Mouse (Mus musculus): ENCODE data around the gene Ppp1r1b. TPM values are rescaled to one million over a fixed set of nuclear protein-coding genes. Genes with fewer than 3 reads are reported as not detected.
A peak's percentile ranks its signal among the peaks of the same experiment; 100 is the strongest.
"Not testable (repeated sequence)": the region's sequence is repeated elsewhere in the genome, so short reads cannot be mapped to it uniquely, and the experiment has no call there.

The Ppp1r1b gene
- total RNA-seq, 1 experiment from 2014 or later: 0.63 TPM

DNA sequence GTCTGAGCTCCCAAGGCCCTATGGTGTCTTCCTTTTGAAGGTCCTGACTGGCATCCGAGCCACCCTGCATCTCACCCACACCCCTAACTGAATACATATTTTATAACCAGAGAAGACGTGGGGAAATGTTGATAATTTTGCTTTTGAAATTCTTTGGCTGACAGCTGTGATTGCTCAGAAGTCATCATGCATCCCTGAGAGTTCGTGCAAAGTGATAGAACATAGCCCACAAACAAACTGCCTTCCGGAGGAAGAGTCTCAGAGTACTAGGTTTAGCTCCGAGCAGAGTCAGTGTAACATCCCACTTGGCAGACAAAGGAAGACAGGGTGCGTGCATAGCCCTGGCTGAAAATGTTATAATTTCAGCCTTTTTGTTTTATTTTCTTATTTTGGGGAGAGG is 25.0 kb downstream of the Ppp1r1b start:
- DNase-seq: no peak

DNA sequence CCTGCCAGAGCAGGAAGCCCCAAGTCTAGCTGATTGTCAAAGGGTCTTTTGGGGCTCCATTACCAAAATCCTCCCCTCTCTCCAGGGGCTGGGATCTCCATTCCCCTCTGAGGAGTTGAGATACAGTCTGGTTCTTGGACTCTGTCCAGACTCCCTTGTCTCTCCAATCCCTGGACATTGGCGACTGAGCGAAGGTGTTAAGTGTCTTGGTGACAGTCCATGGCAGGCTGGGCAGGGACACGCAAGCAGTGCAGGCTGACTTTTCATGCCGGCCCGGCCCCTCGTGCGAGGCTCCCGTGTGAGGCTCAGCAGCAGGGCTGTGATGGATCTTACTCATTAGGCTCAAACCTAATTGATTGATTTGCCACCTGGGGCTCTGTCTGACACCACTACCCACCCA is 26.1 kb downstream of the Ppp1r1b start:
- no peak for DNase-seq

DNA sequence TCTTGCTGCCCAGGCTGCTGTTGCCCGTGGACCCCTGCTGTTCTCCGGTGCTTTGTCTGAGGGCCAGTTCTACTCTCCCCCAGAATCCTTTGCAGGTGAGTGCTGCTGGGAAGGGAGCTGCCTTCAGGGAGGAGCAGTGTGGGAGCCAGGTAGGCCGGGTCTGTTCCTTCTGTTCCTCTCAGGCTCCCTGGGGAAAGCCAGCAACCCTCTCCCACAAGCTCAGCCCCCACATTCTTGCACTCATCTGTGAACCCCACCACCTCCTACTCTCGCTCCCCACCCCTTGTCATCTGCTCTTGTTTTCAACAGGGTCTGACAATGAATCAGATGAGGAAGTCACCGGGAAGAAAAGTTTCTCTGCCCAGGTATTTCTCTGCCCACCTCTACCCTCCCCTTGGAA is 28.6 kb downstream of the Ppp1r1b start:
- DNase-seq: no peak

DNA sequence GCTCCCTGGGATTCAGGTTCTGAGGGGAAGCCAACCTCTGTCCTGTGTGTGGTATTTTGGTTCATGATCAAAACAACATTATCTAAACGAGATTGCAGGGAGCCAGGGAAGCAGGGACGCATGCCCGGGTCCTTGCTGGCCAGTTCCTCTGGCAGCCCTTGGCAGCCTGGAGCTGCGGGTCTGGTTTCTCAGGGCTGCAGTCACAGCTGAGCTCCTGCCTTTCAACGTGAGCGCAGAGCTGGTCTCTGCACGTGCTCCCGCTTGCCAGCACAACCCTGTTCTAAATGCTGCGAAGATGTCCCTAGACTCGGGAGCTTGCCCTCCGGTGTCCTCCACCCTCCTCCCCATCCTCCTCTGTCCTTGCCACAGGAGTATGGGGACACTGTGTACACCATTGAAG is 29.6 kb downstream of the Ppp1r1b start:
- DNase-seq: no peak

DNA sequence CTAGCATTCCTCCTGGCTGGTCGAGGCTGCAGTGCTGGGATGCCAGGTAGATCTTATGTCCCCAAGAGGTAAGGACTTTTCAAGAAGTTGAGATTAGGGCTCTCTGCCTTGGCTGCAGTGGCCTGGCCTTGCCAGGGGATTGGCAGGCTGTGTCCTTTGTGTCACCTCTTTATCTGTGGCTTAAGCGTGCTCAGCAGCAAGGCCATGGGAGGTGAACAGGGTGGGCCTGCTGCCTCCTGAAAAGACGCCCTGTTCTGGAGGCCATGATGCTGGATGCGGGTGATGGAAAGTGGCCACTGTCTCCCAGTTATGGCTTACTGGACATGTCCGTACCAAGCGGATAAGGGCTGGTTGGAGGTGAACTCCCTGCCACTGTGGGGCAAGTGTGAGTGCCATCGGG is 31.2 kb downstream of the Ppp1r1b start:
- no peak for DNase-seq

DNA sequence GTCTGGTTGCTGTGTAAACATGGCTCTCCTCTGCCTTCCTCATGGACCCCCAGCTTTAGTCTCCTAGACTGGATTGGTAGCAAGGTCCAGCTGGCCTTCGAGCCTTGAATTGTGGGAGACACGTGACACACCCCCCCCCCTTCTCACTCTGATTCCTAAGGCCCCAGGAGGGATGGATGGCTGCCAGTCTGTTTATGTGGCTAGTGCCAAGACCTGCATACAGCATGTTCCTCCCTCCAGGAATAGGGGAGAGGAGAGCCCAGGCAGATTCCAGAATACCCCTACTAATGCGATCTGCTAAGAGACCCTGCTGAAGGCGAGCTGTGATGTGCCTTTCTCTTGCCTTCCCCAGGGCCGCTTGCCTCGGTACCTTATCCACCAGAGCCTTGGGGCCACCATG is 31.9 kb downstream of the Ppp1r1b start:
- DNase-seq: no peak

DNA sequence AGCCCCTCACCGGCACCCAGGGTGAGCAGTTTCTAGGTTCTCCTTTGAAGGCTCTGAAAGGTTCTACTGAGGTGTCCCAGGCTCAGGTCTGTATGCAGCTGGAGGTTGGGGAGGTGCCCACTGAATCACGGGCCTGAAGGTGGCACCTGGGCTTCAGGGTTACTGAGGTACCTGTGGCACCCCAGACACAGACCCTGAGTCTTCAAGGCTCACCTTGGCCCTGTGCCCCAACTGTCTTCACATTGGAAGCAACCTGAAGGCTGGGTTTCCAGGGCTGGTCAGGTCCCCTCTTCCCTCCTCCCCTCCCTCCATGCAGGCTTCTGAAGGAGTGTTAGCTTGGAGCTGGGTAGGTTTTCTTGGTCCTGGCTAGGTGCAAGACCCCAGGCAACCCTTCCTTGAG is 33.4 kb downstream of the Ppp1r1b start:
- DNase-seq: no peak

DNA sequence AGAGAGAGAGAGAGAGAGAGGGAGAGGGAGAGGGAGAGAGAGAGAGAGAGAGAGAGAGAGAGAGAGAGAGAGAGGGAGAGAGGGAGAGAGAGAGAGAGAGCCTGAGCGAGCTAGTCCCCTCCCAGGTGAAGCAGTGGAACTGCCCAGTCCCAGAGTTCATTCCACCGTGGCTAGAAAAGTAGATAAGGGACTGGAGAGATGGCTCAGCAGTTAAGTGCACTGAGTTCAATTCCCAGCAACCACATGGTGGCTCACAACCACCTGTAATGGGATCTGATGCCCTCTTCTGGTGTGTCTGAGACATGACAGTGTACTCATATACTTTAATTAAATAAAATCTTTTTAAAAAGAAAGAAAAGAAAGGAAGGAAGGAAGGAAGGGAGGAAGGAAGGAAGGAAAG is 34.2 kb downstream of the Ppp1r1b start:
- DNase-seq: not testable (repeated sequence)

DNA sequence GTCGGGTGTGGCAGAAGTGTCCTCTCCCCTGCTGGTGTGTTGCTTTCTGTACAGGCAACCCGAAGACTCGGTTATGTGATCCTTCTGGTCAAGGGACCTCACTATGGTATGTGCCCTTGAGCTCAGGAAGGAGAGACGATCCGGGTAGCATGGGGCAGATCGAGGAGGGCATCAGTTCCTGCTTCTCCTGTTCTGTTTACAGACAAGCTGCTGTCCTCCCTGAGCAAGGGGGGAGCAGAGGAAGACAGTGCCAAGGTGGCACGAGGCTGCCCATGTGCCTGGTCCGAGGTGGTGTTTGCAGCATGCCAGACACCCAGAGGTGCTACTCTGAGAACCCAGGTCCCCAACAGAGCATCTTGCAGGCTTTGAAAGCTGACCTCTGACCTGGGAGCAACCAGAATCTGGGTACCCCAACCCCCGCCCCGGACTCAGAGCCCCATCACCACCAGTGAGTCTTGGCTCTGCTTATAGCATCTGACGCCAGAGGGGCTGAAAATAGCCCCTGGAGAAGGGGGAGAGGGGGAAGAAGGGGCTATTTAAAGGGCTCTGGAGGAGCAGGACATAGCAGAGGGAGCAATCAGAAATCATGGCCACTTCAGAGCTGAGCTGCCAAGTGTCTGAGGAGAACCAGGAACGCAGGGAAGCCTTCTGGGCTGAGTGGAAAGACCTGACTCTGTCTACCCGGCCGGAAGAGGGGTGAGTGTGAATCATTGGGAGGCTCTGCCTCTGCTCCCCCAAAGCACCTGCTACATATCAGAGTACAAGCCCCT is 35.2 kb downstream of the Ppp1r1b start, which contains the start of gene Tcap:
Gene Tcap (plus strand): TSS at position 551 of the 770 bp plus-strand sequence.
- no peak for DNase-seq

DNA sequence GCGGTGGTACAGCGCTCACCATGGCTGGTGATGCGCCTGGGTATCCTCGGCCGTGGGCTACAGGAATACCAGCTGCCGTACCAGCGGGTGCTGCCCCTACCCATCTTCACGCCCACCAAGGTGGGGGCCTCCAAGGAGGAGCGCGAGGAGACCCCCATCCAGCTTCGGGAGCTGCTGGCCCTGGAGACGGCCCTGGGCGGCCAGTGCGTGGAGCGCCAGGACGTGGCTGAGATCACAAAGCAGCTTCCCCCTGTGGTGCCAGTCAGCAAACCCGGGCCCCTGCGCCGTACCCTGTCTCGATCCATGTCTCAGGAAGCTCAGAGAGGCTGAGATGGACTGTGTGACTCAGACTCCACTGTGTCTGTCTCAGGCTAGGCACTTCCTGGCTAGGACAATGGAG is 36.0 kb downstream of the Ppp1r1b start:
- no peak for DNase-seq

DNA sequence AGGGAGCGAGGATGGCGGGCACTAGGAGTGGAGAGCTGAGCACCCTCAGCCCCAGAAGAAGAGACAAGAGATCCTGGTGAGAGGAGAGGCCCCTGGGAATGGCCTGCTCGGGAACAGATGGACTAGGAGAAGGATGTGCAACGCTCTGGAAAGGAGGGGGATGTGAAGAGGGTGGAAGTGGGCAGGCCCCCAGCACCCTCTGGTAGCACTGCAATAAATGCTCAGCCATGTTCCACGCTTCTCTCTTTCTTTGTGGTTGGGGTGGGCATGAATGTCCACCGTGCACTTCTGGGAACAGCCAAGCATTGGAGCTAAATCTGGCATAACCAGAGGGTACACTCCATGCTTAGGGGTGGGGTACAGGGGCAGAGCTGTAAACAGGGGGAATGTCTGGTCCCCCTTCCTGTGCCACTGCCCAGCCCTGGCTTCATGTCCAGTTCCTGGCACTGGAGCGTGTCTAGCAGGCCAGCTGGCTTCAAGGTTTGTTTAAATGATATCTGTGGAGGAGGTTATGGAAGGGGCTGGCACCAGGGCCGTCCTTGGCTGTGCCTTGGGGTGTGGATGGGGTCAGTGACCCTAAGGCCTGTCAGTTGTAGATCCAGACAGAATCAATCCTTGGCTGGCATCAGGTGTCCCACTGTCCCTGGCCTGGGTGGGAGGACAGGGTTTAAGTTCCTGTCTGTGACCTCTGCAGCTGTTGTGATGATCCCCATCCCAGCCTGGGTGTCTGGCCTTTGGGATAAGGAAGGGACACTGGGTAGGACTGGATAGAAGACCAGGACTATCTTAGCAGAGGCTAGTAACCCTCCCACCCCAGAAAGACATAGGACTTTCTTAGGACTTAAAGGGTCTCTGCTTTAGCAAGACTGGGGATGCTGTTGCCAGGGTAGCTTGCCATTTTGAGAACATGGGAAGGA is 36.8 kb downstream of the Ppp1r1b start:
- no peak for DNase-seq

DNA sequence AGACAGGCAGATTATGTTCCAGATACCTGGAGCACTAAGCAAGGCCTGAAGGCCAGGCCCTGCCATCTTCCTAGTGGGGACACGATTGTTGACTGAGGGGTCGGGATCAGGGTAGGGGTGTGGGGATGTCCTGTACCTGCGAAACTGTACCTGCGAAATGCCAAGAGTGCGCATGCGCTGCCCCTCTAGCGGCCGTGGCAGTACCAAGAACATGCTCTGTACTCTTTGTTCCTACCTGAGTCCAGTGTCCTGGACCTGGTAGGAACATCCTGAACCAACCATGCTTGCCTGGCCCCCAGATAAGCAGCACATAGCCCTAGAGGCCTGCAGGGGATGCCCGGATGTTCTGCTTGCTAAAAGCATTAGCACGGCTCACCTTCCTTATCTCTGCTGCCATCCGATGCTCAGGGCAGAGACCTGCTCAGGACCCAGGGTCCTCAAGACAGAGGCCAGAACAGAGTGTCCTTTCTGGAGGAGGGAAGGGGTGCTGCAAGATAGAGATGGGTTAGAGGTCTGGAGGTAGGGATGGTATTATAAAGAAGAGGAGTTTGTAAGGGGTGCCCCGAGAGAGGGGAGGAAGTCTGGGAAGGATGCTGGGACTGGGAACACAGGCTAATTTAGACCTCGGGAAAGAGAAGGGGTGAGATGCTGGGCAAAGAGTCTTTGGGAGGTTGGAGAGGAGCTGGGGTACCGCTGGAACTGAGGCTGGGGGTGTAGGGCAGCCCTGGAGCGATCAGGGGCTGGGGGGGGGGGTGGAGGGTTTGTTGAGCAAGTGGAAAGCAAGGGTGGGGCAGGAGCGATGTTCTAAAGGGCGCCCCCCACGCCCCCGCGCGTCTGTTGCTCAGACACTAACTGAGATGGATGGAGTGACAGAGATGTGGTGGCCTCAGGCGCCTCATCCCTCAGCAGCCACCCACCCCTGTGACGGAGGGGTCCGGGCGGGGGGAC is 37.7 kb downstream of the Ppp1r1b start, which contains the start of gene Pnmt:
Gene Pnmt (plus strand): TSS at position 813 of the 948 bp plus-strand sequence.
- no peak for DNase-seq

DNA sequence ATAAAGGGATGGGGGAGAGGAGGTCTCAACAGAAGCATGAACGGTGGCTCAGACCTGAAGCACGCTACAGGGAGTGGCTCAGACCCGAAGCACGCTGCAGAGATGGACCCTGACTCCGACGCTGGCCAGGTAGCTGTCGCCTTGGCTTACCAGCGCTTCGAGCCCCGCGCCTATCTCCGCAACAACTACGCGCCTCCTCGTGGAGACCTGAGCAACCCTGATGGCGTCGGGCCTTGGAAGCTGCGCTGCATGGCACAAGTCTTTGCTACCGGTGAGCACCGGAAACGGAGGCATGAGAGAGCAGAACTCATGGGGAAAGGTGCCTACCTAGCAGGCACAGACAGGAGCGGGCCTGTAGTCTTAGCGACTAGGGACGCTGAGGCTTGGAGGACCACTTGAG is 38.4 kb downstream of the Ppp1r1b start:
- DNase-seq: no peak

DNA sequence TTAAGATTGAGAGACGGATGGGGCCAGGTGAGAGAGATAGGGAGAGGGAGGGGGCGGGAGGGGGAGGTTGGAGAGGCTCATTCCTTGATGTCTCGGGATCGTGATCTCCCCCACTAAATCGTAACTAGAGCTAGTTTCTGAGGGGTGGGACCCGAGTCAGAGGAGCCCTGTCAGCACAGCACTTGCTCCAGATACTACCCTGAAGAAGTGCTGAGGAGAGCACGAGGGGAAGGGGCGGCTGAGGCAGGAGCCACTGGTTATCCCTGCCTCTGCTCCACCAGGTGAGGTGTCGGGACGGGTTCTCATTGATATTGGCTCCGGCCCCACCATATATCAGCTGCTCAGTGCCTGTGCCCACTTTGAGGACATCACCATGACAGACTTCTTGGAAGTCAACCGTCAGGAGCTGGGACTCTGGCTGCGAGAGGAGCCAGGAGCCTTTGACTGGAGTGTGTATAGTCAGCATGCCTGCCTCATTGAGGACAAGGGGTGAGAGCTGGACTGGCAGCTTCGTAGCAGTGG is 38.9 kb downstream of the Ppp1r1b start:
- no peak for DNase-seq

DNA sequence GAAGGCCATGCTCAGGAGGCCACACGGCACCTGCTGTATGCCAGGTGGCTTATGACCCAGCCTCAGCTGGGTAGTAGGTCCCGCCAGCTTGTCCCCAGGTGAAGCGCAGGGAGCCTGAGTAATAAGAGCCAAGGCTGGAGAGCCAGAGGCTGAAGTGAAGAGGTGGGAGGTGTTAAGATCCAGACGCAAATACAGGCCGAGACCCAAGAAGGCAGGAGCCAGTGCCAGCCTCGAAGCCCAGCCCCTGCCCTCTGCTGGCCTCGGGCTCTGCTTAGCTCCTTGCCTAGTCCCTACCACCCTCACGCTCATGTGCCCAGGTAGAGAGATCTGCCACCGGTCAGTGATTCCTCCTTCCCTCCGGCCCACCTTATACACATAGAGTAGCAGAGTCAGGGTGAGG is 40.1 kb downstream of the Ppp1r1b start:
- DNase-seq: no peak

DNA sequence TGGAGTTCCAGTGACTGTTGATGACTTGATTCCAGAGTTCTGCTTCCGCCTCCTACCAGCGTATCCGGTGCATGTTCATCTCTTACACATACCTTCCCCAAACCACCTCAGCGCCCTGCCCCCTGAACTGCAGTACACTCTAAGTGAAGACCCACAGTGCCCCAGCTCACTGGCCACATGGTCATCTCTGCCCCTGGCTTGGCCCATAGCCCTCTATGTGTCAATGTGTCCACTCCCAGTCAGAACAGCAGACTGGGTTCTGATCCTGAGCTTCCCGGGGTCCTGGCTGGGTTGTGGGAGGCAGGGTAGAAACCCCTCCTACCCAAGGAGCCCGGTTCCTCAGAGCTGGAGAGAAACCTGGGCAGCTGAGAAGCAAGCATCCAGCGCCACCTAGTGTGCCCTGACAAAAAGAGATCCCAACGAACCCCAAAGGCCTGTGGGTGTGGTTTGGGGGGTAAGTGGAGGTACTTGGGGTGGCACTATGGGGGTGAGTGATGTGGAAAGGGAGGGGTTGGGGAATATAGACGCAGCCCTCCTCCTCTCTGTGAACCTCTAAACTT is 41.1 kb downstream of the Ppp1r1b start:
- DNase-seq: peak; percentile 72

DNA sequence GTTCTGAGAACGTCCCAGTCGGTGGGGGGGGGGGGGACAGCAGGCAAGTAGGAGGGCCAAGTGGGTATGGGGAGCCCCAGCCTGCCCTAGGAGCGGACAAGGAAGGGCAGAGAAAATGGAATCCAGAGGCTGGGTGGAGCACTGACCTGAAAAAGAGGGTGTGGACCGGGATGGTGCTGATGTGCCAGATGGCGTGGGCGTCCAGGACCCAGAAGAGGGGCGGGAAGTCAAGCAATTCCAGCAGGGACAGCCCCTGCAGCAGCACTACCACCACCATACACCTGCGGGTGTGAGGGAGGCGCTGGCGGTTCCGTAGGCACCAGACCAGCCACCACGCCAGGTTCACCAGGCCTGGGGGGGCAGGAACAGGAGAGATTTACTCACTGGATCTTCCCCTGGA is 41.9 kb downstream of the Ppp1r1b start:
- DNase-seq: no peak

DNA sequence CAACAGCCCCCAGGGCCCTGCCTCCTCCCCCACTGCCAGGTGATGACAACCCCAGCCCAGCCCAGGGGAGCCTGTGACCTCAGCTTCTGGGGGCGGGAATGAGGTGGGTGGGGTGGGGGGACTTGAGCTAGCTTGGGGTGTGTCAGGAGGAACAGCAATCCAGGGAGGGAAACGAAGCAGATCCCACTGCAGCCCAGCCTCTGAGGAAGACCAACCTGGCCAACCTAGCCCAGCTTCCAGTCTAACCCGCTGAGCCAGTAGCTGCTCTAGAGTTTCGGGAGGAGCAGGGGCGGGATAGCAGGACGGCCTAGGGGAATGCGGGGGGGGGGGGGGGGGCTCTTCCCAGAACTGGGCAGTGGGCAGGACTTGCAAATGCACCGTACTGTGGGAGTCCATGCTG is 43.8 kb downstream of the Ppp1r1b start:
- DNase-seq: no peak

DNA sequence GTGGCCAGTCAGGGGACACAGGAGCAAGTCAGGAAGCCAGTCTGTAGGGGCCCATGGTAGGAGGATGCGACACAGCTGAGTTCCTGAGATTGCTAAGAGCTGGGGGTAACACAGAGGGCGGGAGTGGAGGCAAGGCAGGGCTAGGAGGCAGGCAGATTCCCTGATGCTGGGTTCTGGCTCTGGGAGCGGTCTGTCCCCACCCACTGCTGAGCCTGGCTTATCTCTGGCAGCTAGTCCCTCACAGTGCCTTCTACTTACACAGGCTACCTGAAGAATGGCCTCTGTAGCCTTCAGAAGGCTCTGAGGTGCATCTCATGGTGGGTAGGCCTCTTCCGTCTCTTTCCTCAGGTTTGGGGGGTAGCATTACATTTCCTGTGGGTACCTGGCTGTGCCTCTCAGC is 44.4 kb downstream of the Ppp1r1b start:
- no peak for DNase-seq

DNA sequence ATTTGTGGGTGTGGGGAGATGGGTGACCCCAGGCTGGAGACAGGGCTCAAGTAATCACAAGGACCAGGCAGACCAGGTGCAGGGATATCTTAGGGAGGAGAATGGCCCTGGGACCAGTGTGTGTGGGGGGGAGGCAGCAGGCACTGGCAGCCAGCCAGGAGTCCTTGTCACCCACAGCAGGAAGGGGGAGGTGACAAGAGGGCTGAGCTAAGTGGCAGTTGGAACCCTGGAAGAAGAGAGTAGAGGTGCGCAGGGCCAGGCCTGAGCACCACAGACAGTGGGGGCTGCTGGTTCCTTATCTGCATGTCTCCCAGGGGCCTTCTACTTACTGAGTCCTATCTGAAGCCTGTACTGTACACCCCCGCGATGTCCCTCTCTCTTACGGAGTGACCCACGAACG is 45.1 kb downstream of the Ppp1r1b start:
- peak; percentile 72 for DNase-seq

DNA sequence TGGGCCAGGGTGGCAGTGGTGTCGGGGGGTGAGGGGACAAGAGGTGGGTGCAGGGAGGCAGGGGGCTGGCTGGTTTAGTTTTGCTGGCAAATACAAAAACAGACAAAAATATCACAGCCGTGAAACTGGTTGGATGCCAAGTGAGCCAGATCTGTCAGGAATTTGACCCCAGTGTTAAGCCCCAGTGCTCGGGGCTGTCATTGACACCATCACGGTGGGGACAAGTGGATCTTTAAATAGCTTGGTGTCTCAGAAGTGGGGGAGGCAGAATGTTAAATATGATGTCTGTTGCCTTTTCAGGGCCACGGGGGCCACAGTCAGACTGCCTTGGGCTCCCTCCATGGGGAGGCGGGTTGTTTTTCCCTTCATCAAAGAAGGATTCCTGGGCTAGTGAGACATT is 46.1 kb downstream of the Ppp1r1b start:
- no peak for DNase-seq

DNA sequence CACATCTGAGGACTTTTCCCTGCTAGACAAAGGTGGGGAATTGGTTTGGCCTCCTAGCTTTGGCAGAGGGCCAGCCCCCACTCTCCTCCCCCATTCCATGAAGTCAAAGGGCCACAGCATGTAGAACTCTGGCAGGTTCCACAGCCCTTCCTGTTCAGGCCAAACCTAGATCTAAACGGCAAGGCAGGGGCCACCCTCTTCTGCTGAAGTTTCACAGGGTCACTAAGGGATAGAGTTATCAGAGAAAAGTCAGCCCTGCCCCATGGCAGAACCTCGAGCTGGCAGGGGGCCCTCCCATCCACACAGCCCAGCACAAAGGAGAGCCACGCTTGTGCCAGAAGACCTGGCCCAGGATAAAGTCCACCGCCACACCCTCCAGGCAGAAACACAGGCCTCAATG is 46.8 kb downstream of the Ppp1r1b start:
- DNase-seq: no peak
